ENCODE assay signal across 14 mouse cellular contexts in the genomic region with DNA sequence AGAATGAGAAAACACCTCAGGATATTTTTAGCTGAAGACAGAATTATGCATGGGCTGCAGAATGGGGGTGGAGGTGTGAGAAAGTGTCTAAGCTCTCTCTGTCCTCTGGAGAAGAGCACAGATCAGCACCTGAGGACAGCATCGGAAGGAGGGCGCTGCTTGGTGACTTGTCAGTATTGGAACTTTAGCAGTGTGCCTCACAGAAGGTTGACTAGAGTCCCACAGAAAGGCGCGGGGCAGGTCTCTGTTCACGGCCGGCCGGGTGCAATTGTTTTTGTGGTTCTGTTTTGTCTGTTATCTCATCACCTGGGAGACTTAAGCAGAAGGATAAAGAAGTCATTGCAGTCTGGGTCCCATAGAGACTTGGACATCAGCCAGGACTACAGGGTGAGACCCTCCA. TPM values are rescaled to one million over a fixed set of nuclear protein-coding genes. Genes with fewer than 3 reads are reported as not detected.
A peak's percentile ranks its signal among the peaks of the same experiment; 100 is the strongest.
DNase-seq lines count a peak whose midpoint lies in the region; ATAC-seq and TF ChIP-seq lines count a peak whose summit lies in the region.
"Had no signal": no experiment of that assay in that cellular context is flagged by ENCODE, and none has a peak within 500 bp of the region (broad histone marks: within the 10 kb centered on the region; RNA-seq: fewer than 3 reads in every experiment).

No protein-coding gene starts in this region.

- TF ChIP-seq CTCF in lung, postnatal 0 days (IDR thresholded peaks at IDR 0.05) = no peak
- no peak for TF ChIP-seq CTCF in G1E (IDR thresholded peaks at IDR 0.05; ENCODE audit: low read depth, low read length)

- intact Hi-C loops in left cerebral cortex, postnatal 14 days (cut with DNase I) = no loop called here

- no peaks in the 10 kb centered on the region for H3K36me3 ChIP-seq in lung, postnatal 0 days (ENCODE audit: insufficient read depth, low read length)
- peaks cover 15% of the 10 kb centered on the region for H3K36me3 ChIP-seq in G1E (replicated peaks)
- no peaks in the 10 kb centered on the region for H3K36me3 ChIP-seq in heart, embryonic 16.5 days (ENCODE audit: control insufficient read depth, insufficient read depth)
- H3K36me3 ChIP-seq: intestine, embryonic 15.5 days had no signal

- H3K27me3 ChIP-seq in lung, postnatal 0 days (replicated peaks; ENCODE audit: insufficient read depth, low read length) = no peaks in the 10 kb centered on the region
- no peaks in the 10 kb centered on the region for H3K27me3 ChIP-seq in G1E (ENCODE audit: insufficient read depth, low read length)
- no peaks in the 10 kb centered on the region for H3K27me3 ChIP-seq in heart, embryonic 16.5 days (ENCODE audit: control insufficient read depth, insufficient read depth, low read length)
- H3K27me3 ChIP-seq: forebrain, embryonic 13.5 days; intestine, embryonic 15.5 days had no signal

- no peaks in the 10 kb centered on the region for H3K9me3 ChIP-seq in lung, postnatal 0 days (ENCODE audit: low read length)
- no peaks in the 10 kb centered on the region for H3K9me3 ChIP-seq in G1E (replicated peaks)
- H3K9me3 ChIP-seq in heart, embryonic 16.5 days (replicated peaks; ENCODE audit: control insufficient read depth, low read length) = no peaks in the 10 kb centered on the region
- H3K9me3 ChIP-seq: forebrain, embryonic 13.5 days; intestine, embryonic 15.5 days had no signal

- DNase-seq in lung, postnatal 4 days = peak; percentile 30 to 39
- DNase-seq in lung, postnatal 0 days (ENCODE audit: low spot score) = no peak
- DNase-seq in G1E (ENCODE audit: low spot score) = no peak
- no peak for DNase-seq in kidney, postnatal 4 days
- no peak for DNase-seq in left cerebral cortex, postnatal 14 days (ENCODE audit: low spot score in 2 of 2)
- DNase-seq: adrenal gland, postnatal 14 days; cerebellum, adult 8-10 months; lung, postnatal 14 days; midbrain, embryonic 14.5 days; right cerebral cortex, postnatal 25 days had no signal

- 71% methylated on average over 7 of the region's 7 CpGs for WGBS in lung, postnatal 0 days
- 29% methylated on average over 7 of the region's 7 CpGs for WGBS in heart, embryonic 16.5 days

- no peak for ATAC-seq in lung, postnatal 0 days
- no peak for ATAC-seq in G1E (ENCODE audit: extremely low read depth, insufficient number of reproducible peaks, low FRiP score, poor library complexity, severe bottlenecking)
- no peak for ATAC-seq in heart, embryonic 16.5 days (replicated peaks; ENCODE audit: extremely low read depth, insufficient read depth, low FRiP score)
- 0 out of 2 replicates have a peak, but pooled peaks have one; percentile 17 for ATAC-seq in neutrophil, adult 5-6 weeks (ENCODE audit: extremely low read depth, insufficient number of reproducible peaks, low FRiP score, poor library complexity, severe bottlenecking)
- ATAC-seq: forebrain, embryonic 13.5 days; intestine, embryonic 15.5 days had no signal

- no peak overlapping the region for H3K27ac ChIP-seq in lung, postnatal 0 days (ENCODE audit: low read length)
- H3K27ac ChIP-seq in heart, embryonic 16.5 days (ENCODE audit: low read length) = peak overlapping the region; percentile 78
- H3K27ac ChIP-seq: forebrain, embryonic 13.5 days; intestine, embryonic 15.5 days had no signal

- peaks cover 39% of the 10 kb centered on the region; the same call in 1 of the 2 replicates for H3K4me1 ChIP-seq in lung, postnatal 0 days (ENCODE audit: insufficient read depth, low read depth, low read length)
- H3K4me1 ChIP-seq in G1E (ENCODE audit: insufficient read depth, low read depth, low read length) = peaks cover 92% of the 10 kb centered on the region
- H3K4me1 ChIP-seq in heart, embryonic 16.5 days (ENCODE audit: control insufficient read depth, insufficient read depth, low read length) = peaks cover 83% of the 10 kb centered on the region

- no peak for TF ChIP-seq EP300 in lung, postnatal 0 days (IDR thresholded peaks at IDR 0.05)

- H3K9ac ChIP-seq in lung, postnatal 0 days (replicated peaks; ENCODE audit: low read depth) = no peak overlapping the region
- H3K9ac ChIP-seq in heart, embryonic 16.5 days (ENCODE audit: low read length) = peak overlapping the region; percentile 56
- H3K9ac ChIP-seq: forebrain, embryonic 13.5 days; intestine, embryonic 15.5 days had no signal

- no peak overlapping the region for H3K4me3 ChIP-seq in lung, postnatal 0 days (ENCODE audit: low read depth, low read length)
- H3K4me3 ChIP-seq in G1E (ENCODE audit: low read depth, low read length) = peak overlapping the region; percentile 49; the same call in 1 of the 2 replicates
- H3K4me3 ChIP-seq in heart, embryonic 16.5 days (ENCODE audit: low read length) = peak overlapping the region; percentile 11; the same call in 1 of the 2 replicates
- H3K4me3 ChIP-seq: forebrain, embryonic 13.5 days; intestine, embryonic 15.5 days had no signal

- no peak overlapping the region for H3K4me2 ChIP-seq in lung, postnatal 0 days (replicated peaks; ENCODE audit: low read depth, low read length)
- H3K4me2 ChIP-seq in heart, embryonic 16.5 days (ENCODE audit: low read depth, low read length) = peak overlapping the region; percentile 50
- H3K4me2 ChIP-seq: forebrain, embryonic 13.5 days; intestine, embryonic 15.5 days had no signal

RNA-seq across cellular contexts. Expression of a gene that starts 47.3 kb away (rescaled TPM):
- polyA plus RNA-seq in lung, postnatal 0 days (2015; fragmentation: Nextera tagmentation; extraction: Ambion mirVana) = 92.9 and 100 TPM in 2 replicates
- 80.2 and 89.2 TPM in 2 replicates for total RNA-seq in G1E (2014; fragmentation: Nextera tagmentation)
- total RNA-seq in G1E (2017) = 78.0 and 81.6 TPM in 2 replicates
- 9.2 and 10.9 TPM in 2 replicates for polyA plus RNA-seq in G1E (2012)
- 107 and 109 TPM in 2 replicates for polyA plus RNA-seq in heart, embryonic 16.5 days (2015; fragmentation: Nextera tagmentation; extraction: Ambion mirVana)
- total RNA-seq in neutrophil, adult 5-6 weeks (2017) = 397 and 420 TPM in 2 replicates
- 100 to 1,000 TPM in 1 of 2 experiments, 10 to 100 TPM in 1; 89.0 to 102 TPM for total RNA-seq in left cerebral cortex, postnatal 14 days (2021)

Comparison
In these comparisons a context has a peak if more than half of its experiments do, and no peak if none do; other contexts are left out.
1. DNase-seq: peak in lung, postnatal 4 days (2 of 2); none in lung, postnatal 0 days (single experiment), G1E (single experiment), kidney, postnatal 4 days (0 of 2) and left cerebral cortex, postnatal 14 days (0 of 2).